Mouse (Mus musculus) 3134 (cell line): ENCODE data around the gene Gm2035.
"Not testable (repeated sequence)": the region's sequence is repeated elsewhere in the genome, so short reads cannot be mapped to it uniquely, and the experiment has no call there.

Source experiments
- DNase-seq: peaks from one replicate; pipeline ENCODE4 v3.0.0-alpha.2; 2011; ENCODE audit warnings: low spot score; ENCODE audit not compliant: insufficient read length; ENCODE audit errors: extremely low read depth

Gm2035 gene

DNA sequence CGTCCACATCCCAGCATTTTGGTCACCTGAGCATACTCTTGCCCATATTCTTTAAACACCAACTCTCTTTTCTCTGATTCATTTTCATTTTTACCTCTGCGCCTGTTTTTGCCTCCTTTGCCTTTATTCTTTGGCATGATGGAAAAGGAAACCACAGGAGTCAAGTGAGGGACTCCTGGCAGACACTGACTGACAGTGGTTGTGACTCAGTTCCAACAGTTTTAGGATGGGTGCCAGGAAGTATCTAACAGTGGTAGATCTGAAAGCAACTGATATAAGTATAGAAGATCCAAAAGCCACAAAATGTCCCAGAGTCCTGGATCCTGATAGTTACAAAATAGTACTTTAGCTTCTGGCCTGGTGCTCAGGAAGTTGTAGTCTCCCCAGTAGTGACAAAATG, at the start of gene Gm2035:
Gm2035 (minus strand) TSS at position 137 of the 400 bp plus-strand sequence.
- not testable (repeated sequence) for DNase-seq

DNA sequence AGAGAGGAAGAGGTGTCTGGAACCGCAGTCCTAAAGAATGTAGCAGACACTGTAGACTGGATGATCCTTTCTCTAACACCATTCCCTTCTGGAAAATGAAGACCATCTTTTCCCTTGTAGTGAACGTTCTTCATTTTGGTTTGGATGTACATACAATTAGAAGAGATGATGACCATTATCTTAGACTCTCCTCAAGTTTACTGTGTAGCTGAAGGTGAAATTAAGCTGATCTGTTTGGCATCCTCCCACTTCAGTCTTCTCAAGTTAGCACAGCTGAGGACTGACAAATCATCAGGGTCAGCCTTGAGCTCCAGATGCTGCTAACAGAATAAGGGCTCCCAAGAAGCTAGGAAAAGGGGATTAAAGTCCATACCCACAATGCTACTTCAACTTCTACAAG, 34.1 kb upstream of the Gm2035 start, which contains the start of gene Gm2042:
Gm2042 (plus strand) TSS at position 301 of the 400 bp plus-strand sequence.
- DNase-seq, result not testable (repeated sequence)

DNA sequence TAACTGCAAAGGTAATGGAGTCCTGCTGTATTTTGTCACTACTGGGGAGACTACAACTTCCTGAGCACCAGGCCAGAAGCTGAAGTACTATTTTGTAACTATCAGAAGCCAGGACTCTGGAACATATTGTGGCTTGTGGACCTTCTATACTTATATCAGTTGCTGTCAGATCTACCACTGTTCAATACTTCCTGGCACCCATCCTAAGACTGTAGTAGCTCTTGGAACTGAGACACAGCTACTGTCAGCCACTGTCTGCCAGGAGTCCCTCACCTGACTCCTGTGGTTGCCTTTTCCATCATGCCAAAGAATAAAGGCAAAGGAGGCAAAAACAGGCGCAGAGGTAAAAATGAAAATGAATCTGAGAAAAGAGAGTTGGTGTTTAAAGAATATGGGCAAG, 24.6 kb downstream of the Gm2035 start, which contains the start of gene Gm2022:
Gm2022 (plus strand) TSS at position 301 of the 400 bp plus-strand sequence.
- not testable (repeated sequence) for DNase-seq

DNA sequence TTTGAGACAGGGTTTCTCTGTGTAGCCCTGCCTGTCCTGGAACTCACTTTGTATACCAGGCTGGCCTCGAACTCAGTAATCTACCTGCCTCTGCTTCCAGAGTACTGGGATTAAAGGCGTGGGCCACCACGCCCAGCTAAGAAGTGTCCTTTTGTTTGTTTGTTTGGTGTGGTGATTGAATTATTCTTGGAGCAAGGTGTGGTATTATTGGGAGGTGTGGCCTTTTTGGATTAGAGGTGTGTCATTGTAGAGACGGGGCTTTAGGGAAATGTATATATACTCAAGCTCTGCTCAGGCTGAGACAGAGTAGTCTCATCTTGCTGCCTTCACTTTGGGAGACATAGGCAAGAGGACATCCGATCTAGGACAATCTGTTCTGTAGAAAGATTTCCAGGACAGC, 45.9 kb downstream of the Gm2035 start, which contains the start of gene Gm2016:
Gm2016 (plus strand) TSS at position 301 of the 400 bp plus-strand sequence.
- not testable (repeated sequence) for DNase-seq
